Mouse (Mus musculus): ENCODE results near the gene Bcl11b. TPM values are rescaled to one million over a fixed set of nuclear protein-coding genes. Genes with fewer than 3 reads are reported as not detected.
A peak's percentile ranks its signal among the peaks of the same experiment; 100 is the strongest.

Bcl11b gene
- polyA plus RNA-seq, 1 experiment from 2014 or later = 3.5 TPM

DNA sequence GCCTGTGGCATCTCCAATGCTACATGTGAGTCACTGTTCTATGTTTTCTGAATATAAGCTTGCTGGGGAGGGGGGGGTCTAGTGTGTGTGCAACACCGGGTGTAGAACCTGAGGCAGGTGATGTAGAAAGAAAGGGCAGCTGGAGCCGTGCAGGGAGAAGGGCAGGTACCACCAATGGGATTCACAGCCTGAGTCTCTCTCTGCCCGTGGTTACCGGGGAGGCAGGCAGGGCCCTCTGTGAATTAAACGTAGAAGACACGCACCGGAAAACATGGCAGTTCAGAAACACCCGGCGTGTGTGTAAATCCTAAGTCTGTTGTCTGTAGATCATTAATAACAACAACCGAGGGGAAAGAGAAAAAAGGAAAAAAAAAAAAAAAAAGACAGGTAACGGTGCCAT is 12.2 kb downstream of the Bcl11b start:
- Histone ChIP-seq H3K9me3 (ENCODE audit: control insufficient read depth, low read length) (no peaks in the 10 kb centered on the region), H3K9ac (ENCODE audit: low read depth, low read length) (no peak overlapping the region), H3K4me3 (ENCODE audit: low read length) (no peak overlapping the region), H3K4me2 (replicated peaks; ENCODE audit: low read depth, low read length) (no peak overlapping the region; the same call in 1 of the 2 replicates), H3K27me3 (ENCODE audit: control insufficient read depth, insufficient read depth, low read length) (peaks cover under 1% of the 10 kb centered on the region; the same call in 1 of the 2 replicates), H3K4me1 (ENCODE audit: control insufficient read depth, insufficient read depth, low read length) (peaks cover 26% of the 10 kb centered on the region), H3K36me3 (ENCODE audit: control insufficient read depth, insufficient read depth, low read length) (no peaks in the 10 kb centered on the region), H3K27ac (ENCODE audit: low read depth, low read length) (no peak overlapping the region)
- ATAC-seq (ENCODE audit: low FRiP score, low TSS enrichment) = no peak
- 54% methylated on average over 11 of the region's 11 CpGs for whole genome bisulfite sequencing

- Histone ChIP-seq H3K9ac (ENCODE audit: low read depth, low read length) (no peak overlapping the region), H3K27ac (ENCODE audit: low read depth, low read length) (no peak overlapping the region), H3K36me3 (ENCODE audit: control insufficient read depth, insufficient read depth, low read length) (no peaks in the 10 kb centered on the region), H3K4me2 (replicated peaks; ENCODE audit: low read depth, low read length) (no peak overlapping the region), H3K4me1 (ENCODE audit: control insufficient read depth, insufficient read depth, low read length) (peaks cover 38% of the 10 kb centered on the region), H3K9me3 (ENCODE audit: control insufficient read depth, low read length) (no peaks in the 10 kb centered on the region), H3K4me3 (ENCODE audit: low read length) (no peak overlapping the region), H3K27me3 (ENCODE audit: control insufficient read depth, insufficient read depth, low read length) (0 out of 2 replicates have a peak, but pooled peaks cover 5% of the 10 kb centered on the region)
- ATAC-seq (ENCODE audit: low FRiP score, low TSS enrichment) = no peak
- 74% methylated on average over 8 of the region's 8 CpGs for WGBS
Measured at GRCm38 (mm10) chr12:107983211-107983610, 20.2 kb downstream of the Bcl11b start.

DNA sequence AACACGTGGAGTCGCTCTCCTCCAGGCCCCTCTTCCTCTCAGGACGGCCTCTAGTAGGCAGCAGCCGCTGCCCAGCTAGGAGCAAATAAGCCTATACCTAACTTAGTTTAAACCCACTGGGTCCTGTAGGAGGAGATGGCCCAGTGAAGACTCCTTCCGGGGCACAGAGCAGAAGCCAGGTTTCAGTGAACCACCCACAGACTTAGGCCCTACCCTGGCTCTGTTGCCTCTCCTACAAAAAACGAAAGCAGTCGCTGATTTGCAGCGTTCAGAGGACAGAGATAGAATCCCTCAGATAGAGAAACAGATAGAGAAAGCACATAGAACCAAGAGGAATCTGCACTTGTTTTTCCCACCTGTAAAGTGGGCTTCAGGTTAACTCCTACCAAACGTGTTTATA is 21.1 kb downstream of the Bcl11b start:
- WGBS = 80% methylated on average over 9 of the region's 9 CpGs
- no peak overlapping the region for H3K9ac ChIP-seq (ENCODE audit: low read depth, low read length)
- no peak overlapping the region for H3K4me2 ChIP-seq (replicated peaks; ENCODE audit: low read depth, low read length)
- H3K27ac ChIP-seq (ENCODE audit: low read depth, low read length) = no peak overlapping the region
- no peak overlapping the region for H3K4me3 ChIP-seq (ENCODE audit: low read length)
- H3K9me3 ChIP-seq (ENCODE audit: control insufficient read depth, low read length) = no peaks in the 10 kb centered on the region
- no peak for ATAC-seq (ENCODE audit: low FRiP score, low TSS enrichment)
- peaks cover 42% of the 10 kb centered on the region for H3K4me1 ChIP-seq (ENCODE audit: control insufficient read depth, insufficient read depth, low read length)
- H3K27me3 ChIP-seq (ENCODE audit: control insufficient read depth, insufficient read depth, low read length) = 0 out of 2 replicates have a peak, but pooled peaks cover 5% of the 10 kb centered on the region
- no peaks in the 10 kb centered on the region for H3K36me3 ChIP-seq (ENCODE audit: control insufficient read depth, insufficient read depth, low read length)

DNA sequence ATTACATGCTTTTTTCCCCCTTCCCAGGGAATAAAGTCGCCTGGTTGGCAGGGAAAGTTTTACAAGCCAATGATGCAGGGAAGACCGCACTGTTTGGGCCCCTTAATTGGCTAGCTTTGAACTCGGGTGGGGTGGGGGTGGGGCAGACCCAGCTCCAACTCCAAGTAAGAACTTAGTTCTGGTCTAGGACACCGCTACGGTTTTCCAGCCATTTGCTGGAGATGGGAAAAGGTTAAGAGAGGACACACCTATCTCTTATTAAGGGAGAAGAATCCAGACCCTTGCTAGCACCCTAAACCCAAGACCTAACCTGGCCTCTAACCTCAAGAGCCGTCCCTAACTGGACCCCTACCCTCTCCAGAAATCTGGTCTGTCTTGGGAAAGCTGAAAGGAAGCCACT is 22.2 kb downstream of the Bcl11b start:
- peaks cover 49% of the 10 kb centered on the region for H3K4me1 ChIP-seq (ENCODE audit: control insufficient read depth, insufficient read depth, low read length)
- H3K4me3 ChIP-seq (ENCODE audit: low read length) = no peak overlapping the region; the same call in 1 of the 2 replicates
- peak overlapping the region; percentile 78 for H3K4me2 ChIP-seq (replicated peaks; ENCODE audit: low read depth, low read length)

GRCm38 (mm10) chr12:107980261-107980961 is 23.0 kb downstream of the Bcl11b start:
- Histone ChIP-seq H3K36me3 (ENCODE audit: control insufficient read depth, insufficient read depth, low read length) (no peaks in the 10 kb centered on the region), H3K27ac (ENCODE audit: low read depth, low read length) (peak overlapping the region; percentile 95), H3K9me3 (ENCODE audit: control insufficient read depth, low read length) (no peaks in the 10 kb centered on the region), H3K4me3 (ENCODE audit: low read length) (peak overlapping the region; percentile 40), H3K4me1 (ENCODE audit: control insufficient read depth, insufficient read depth, low read length) (peaks cover 52% of the 10 kb centered on the region), H3K4me2 (replicated peaks; ENCODE audit: low read depth, low read length) (peak overlapping the region; percentile 78), H3K9ac (ENCODE audit: low read depth, low read length) (peak overlapping the region; percentile 65), H3K27me3 (ENCODE audit: control insufficient read depth, insufficient read depth, low read length) (no peaks in the 10 kb centered on the region)
- 2% methylated on average over 50 of the region's 51 CpGs for WGBS
- ATAC-seq (ENCODE audit: low FRiP score, low TSS enrichment) = peak; percentile 76

More for the DNA sequence above, 22.2 kb downstream of the Bcl11b start:
- no peak for ATAC-seq (ENCODE audit: low FRiP score, low TSS enrichment)
- Histone ChIP-seq H3K36me3 (ENCODE audit: control insufficient read depth, insufficient read depth, low read length) (no peaks in the 10 kb centered on the region), H3K9me3 (ENCODE audit: control insufficient read depth, low read length) (no peaks in the 10 kb centered on the region), H3K27ac (ENCODE audit: low read depth, low read length) (peak overlapping the region; percentile 95), H3K27me3 (ENCODE audit: control insufficient read depth, insufficient read depth, low read length) (0 out of 2 replicates have a peak, but pooled peaks cover 5% of the 10 kb centered on the region), H3K9ac (ENCODE audit: low read depth, low read length) (peak overlapping the region; percentile 65; the same call in 1 of the 2 replicates)
- 33% methylated on average over 6 of the region's 6 CpGs for WGBS

- WGBS = under 1% methylated on average over 25 of the region's 28 CpGs
- ATAC-seq (ENCODE audit: low FRiP score, low TSS enrichment) = peak; percentile 71
- Histone ChIP-seq H3K27me3 (ENCODE audit: control insufficient read depth, insufficient read depth, low read length) (no peaks in the 10 kb centered on the region), H3K4me1 (ENCODE audit: control insufficient read depth, insufficient read depth, low read length) (peaks cover 52% of the 10 kb centered on the region), H3K9ac (ENCODE audit: low read depth, low read length) (peak overlapping the region; percentile 65), H3K9me3 (ENCODE audit: control insufficient read depth, low read length) (no peaks in the 10 kb centered on the region), H3K4me2 (replicated peaks; ENCODE audit: low read depth, low read length) (peak overlapping the region; percentile 78), H3K36me3 (ENCODE audit: control insufficient read depth, insufficient read depth, low read length) (no peaks in the 10 kb centered on the region), H3K27ac (ENCODE audit: low read depth, low read length) (peak overlapping the region; percentile 95), H3K4me3 (ENCODE audit: low read length) (peak overlapping the region; percentile 40)
Measured at GRCm38 (mm10) chr12:107979710-107980260, 23.6 kb downstream of the Bcl11b start.

DNA sequence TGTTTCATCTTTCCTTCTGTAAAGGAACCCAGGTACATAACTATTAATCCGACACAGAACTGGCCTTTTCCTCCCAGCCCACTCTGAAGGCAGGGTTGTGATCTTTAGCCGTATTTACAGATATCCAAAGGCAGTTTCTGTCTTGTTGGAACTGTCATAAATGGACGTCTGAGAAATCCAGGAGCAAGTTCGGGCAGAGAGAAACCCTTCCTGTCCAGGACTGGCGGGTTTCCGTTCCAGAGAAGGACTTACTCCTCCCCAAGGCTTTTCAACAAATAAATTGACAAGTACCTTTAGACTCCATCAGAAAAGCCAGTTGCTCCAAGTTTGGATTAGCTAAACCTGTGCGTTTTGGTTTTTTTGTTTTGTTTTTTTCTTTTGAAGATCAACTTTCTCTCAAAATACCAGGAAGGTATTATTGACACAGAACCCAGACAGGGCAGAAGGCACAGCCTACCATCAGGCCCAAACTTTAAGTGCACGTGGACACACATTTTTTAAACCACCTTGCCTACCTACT is 24.6 kb downstream of the Bcl11b start:
- Histone ChIP-seq H3K4me2 (replicated peaks; ENCODE audit: low read depth, low read length) (no peak overlapping the region), H3K27ac (ENCODE audit: low read depth, low read length) (peak overlapping the region; percentile 95; the same call in 1 of the 2 replicates), H3K9me3 (ENCODE audit: control insufficient read depth, low read length) (no peaks in the 10 kb centered on the region), H3K4me3 (ENCODE audit: low read length) (no peak overlapping the region), H3K36me3 (ENCODE audit: control insufficient read depth, insufficient read depth, low read length) (no peaks in the 10 kb centered on the region), H3K4me1 (ENCODE audit: control insufficient read depth, insufficient read depth, low read length) (peaks cover 56% of the 10 kb centered on the region), H3K9ac (ENCODE audit: low read depth, low read length) (no peak overlapping the region), H3K27me3 (ENCODE audit: control insufficient read depth, insufficient read depth, low read length) (no peaks in the 10 kb centered on the region)
- ATAC-seq (ENCODE audit: low FRiP score, low TSS enrichment) = no peak
- WGBS = 52% methylated on average over 8 of the region's 8 CpGs

DNA sequence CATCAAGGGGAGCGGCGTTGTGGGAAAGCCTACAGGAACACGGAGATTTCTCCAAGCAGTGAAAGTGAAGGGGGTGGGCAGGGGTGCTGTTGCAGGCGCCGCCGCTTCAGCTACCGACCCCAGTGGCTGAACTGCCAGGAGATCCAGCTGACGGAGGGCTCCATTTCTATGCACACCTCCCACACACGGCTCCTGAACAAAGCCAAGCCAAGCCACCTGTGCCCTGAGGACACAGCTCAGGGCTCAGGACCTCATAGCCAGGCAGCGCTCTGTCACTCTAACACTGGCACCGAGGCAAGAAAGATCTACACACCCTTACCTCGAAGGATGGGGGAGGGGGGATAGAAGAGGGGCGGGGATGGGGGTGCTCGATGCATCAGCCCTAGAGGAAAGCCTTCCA is 25.3 kb downstream of the Bcl11b start:
- peaks cover 63% of the 10 kb centered on the region for H3K4me1 ChIP-seq (ENCODE audit: control insufficient read depth, insufficient read depth, low read length)
- no peaks in the 10 kb centered on the region for H3K36me3 ChIP-seq (ENCODE audit: control insufficient read depth, insufficient read depth, low read length)
- H3K27me3 ChIP-seq (ENCODE audit: control insufficient read depth, insufficient read depth, low read length) = no peaks in the 10 kb centered on the region
- peak overlapping the region; percentile 38 for H3K4me2 ChIP-seq (replicated peaks; ENCODE audit: low read depth, low read length)
- H3K9me3 ChIP-seq (ENCODE audit: control insufficient read depth, low read length) = no peaks in the 10 kb centered on the region
- H3K27ac ChIP-seq (ENCODE audit: low read depth, low read length) = peak overlapping the region; percentile 26; the same call in 1 of the 2 replicates
- peak overlapping the region; percentile 13; the same call in 1 of the 2 replicates for H3K9ac ChIP-seq (ENCODE audit: low read depth, low read length)
- 6% methylated on average over 14 of the region's 14 CpGs for WGBS
- no peak for ATAC-seq (ENCODE audit: low FRiP score, low TSS enrichment)
- peak overlapping the region; percentile 16 for H3K4me3 ChIP-seq (ENCODE audit: low read length)

DNA sequence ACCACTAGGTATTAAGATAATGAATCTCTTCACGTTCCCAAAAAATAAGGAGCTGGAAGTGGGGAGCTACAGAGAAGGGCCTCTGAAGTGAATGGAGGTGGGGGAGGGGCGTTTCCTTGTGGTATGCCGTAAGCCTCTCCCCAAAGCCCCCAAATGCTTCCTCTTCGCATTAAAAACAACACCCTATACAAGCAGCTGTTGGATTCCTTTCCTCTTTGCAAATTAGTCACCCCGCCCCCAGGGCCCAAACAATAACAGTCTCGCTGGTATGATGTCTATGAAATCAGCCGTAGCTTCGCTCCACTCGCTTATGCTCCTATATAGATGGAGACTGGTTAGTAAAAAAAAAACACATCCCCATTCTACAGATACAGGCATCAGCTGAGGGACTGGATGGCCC is 25.9 kb downstream of the Bcl11b start:
- H3K9me3 ChIP-seq (ENCODE audit: control insufficient read depth, low read length) = no peaks in the 10 kb centered on the region
- no peaks in the 10 kb centered on the region for H3K36me3 ChIP-seq (ENCODE audit: control insufficient read depth, insufficient read depth, low read length)
- H3K4me1 ChIP-seq (ENCODE audit: control insufficient read depth, insufficient read depth, low read length) = peaks cover 67% of the 10 kb centered on the region
- no peak for ATAC-seq (ENCODE audit: low FRiP score, low TSS enrichment)
- WGBS = 8% methylated on average over 9 of the region's 9 CpGs
- peak overlapping the region; percentile 16; the same call in 1 of the 2 replicates for H3K4me3 ChIP-seq (ENCODE audit: low read length)
- H3K27me3 ChIP-seq (ENCODE audit: control insufficient read depth, insufficient read depth, low read length) = no peaks in the 10 kb centered on the region
- peak overlapping the region; percentile 38; the same call in 1 of the 2 replicates for H3K4me2 ChIP-seq (replicated peaks; ENCODE audit: low read depth, low read length)
- H3K27ac ChIP-seq (ENCODE audit: low read depth, low read length) = no peak overlapping the region
- no peak overlapping the region for H3K9ac ChIP-seq (ENCODE audit: low read depth, low read length)

All from kidney, embryonic 14.5 days (tissue).